Mouse (Mus musculus) forebrain, postnatal 0 days (tissue): ENCODE data around the gene Itprid2. TPM values are rescaled to one million over a fixed set of nuclear protein-coding genes. Genes with fewer than 3 reads are reported as not detected.
"Not testable (repeated sequence)": the region's sequence is repeated elsewhere in the genome, so short reads cannot be mapped to it uniquely, and the experiment has no call there.

Source experiments
- ATAC-seq: fragments of 200-750 bp; cut with Nextera tagmentation; 2 replicates; pipeline ENCODE4 v1.8.0; 2017; ENCODE audit warnings: mild to moderate bottlenecking, moderate library complexity
- DNase-seq: peaks from one replicate; pipeline ENCODE4 v3.0.0-alpha.2; 2015
- H3K27ac ChIP-seq: fragments of 300-500 bp; sonication (generic); 2 replicates; pipeline ENCODE4 v1.5.1; 2014; ENCODE audit warnings: low read depth, mild to moderate bottlenecking, antibody characterized with exemption, low read length, moderate library complexity, mixed read lengths
- H3K27me3 ChIP-seq: fragments of 300-500 bp; sonication (generic); 2 replicates; pipeline ENCODE4 v1.6.1; 2014; ENCODE audit warnings: mild to moderate bottlenecking, low read length, mixed read lengths; ENCODE audit not compliant: insufficient read depth
- H3K36me3 ChIP-seq: fragments of 300-500 bp; sonication (generic); 2 replicates; pipeline ENCODE4 v1.6.1; 2014; ENCODE audit warnings: mild to moderate bottlenecking, moderate library complexity; ENCODE audit not compliant: insufficient read depth
- H3K4me1 ChIP-seq: fragments of 300-500 bp; sonication (generic); 2 replicates; pipeline ENCODE4 v1.6.1; 2014; ENCODE audit warnings: antibody characterized with exemption; ENCODE audit not compliant: insufficient read depth
- H3K4me2 ChIP-seq: fragments of 300-500 bp; sonication (generic); 2 replicates; pipeline ENCODE4 v1.6.1; 2014; ENCODE audit warnings: low read depth, mild to moderate bottlenecking, moderate library complexity
- H3K4me3 ChIP-seq: fragments of 300-500 bp; sonication (generic); 2 replicates; pipeline ENCODE4 v1.5.1; 2014; ENCODE audit warnings: low read depth, low read length, mixed read lengths
- H3K9ac ChIP-seq: fragments of 300-500 bp; sonication (generic); 2 replicates; pipeline ENCODE4 v1.6.1; 2014; ENCODE audit warnings: mild to moderate bottlenecking
- H3K9me3 ChIP-seq: fragments of 300-500 bp; sonication (generic); 2 replicates; pipeline ENCODE4 v1.6.1; 2016; ENCODE audit warnings: low read length
- CTCF ChIP-seq: sonication (generic); IDR thresholded peaks from 2 replicates; pipeline ENCODE4 v1.5.1; 2016; ENCODE audit warnings: antibody characterized with exemption, control low read depth, low read depth
- WGBS: fragments of 180-500 bp; shearing (Covaris S2); extraction: QIAGEN DNeasy Blood & Tissue Kit; methylation state at CpG from one replicate; pipeline ENCODE4 v1.1.7; 2014; 5-methylcytosine and 5-hydroxymethylcytosine counted together
- polyA plus RNA-seq: library from polyadenylated mRNA; unstranded; fragments of >200 nt; fragmentation: Nextera tagmentation; extraction: Ambion mirVana; gene quantifications from 2 replicates; pipeline ENCODE4 v1.2.1, GENCODE M21; 2015
- total RNA-seq: library from RNA; depleted of rRNA; stranded (reverse); fragments of >200 nt; gene quantifications from 2 replicates; pipeline ENCODE4 v1.2.3, GENCODE M21; 2014; rRNA removed

Itprid2 gene
- total RNA-seq (7.2 and 9.7 TPM in 2 replicates), polyA plus RNA-seq (3.0 and 3.7 TPM in 2 replicates)

DNA sequence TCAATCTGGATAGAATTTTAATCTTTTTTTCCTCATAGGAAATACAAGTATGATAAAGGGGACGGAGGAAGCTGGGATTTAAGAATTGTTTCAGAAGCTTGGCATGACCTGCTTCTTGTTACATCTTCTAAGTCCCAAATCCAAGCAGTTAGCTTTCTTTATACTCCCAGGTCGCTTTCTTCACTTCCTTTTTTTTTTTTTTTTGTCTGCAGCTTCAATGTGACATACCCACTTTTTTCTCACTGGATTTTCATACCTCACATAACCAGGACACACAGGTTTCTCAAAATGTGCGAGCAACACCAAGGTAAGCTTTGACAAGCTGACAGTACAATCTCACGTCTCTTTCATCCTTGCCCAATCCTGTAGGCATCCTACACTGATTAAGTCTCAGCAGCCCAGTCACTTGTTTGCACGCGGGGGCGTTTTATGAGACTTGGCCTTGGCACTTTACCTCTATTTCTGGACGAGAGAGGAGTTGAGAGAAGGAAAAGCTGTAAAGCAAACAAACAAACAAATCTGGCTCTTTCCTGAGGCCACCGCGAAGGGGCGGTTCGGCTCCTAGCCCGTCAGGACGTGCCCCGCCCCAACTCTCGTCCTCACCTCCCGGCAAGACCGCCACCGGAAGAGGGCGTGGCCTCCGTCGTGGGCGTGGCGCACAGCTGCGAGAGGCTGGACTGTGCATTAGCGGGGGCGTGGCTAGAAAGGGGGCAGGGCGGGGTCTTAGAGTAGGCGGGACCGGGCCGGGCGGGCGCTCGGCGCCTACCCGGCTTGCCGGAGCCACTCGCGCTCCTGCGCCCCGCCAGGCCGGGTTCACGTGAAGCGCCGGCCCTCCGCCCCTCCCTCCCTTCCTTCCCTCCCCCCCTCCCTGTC is at the start of gene Itprid2:
Itprid2 (plus strand) TSS at position 825 of the 873 bp plus-strand sequence.
- 8% methylated on average over 30 of the region's 46 CpGs for WGBS
- ATAC-seq (peak; percentile 96), DNase-seq (peak; percentile 90)
- Histone ChIP-seq H3K4me1 (peaks cover 3% of the 10 kb centered on the region; the same call in 1 of the 2 replicates), H3K27me3 (no peaks in the 10 kb centered on the region), H3K27ac (peak within 1 kb of the TSS; percentile 80), H3K9me3 (no peaks in the 10 kb centered on the region), H3K9ac (peak within 1 kb of the TSS; percentile 76), H3K4me3 (peak within 1 kb of the TSS; percentile 81), H3K4me2 (peak within 1 kb of the TSS; percentile 88), H3K36me3 (no peaks in the 10 kb centered on the region)
- TF ChIP-seq CTCF, result peak; percentile 36; the same call in 1 of the 2 replicates

DNA sequence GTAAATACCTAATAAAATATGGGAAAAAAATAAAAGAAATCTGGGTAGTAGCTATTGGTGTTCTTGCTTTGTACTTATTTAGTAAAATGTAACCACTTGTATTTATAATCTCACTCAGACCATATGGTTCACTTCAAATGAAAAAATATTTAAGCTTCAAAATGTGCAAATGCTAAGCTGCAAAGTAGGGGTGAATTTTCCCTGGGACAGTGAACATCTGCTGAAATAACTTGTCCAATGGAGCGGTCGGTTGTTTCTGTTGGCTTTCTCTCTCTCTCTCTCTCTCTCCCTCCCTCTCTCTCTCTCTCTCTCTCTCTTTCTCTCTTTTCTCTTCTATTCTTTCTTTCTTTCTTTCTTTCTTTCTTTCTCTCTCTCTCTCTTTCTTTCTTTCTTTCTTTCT is 39.0 kb upstream of the Itprid2 start:
- no peak overlapping the region for H3K4me3 ChIP-seq
- 66% methylated on average over 2 of the region's 2 CpGs for WGBS
- H3K4me2 ChIP-seq, result no peak overlapping the region
- no peak overlapping the region for H3K27ac ChIP-seq
- no peak overlapping the region for H3K9ac ChIP-seq
- H3K27me3 ChIP-seq, result no peaks in the 10 kb centered on the region
- no peak for TF ChIP-seq CTCF
- H3K36me3 ChIP-seq, result no peaks in the 10 kb centered on the region
- no peak for ATAC-seq
- H3K4me1 ChIP-seq, result no peaks in the 10 kb centered on the region
- H3K9me3 ChIP-seq, result no peaks in the 10 kb centered on the region
- DNase-seq, result no peak

DNA sequence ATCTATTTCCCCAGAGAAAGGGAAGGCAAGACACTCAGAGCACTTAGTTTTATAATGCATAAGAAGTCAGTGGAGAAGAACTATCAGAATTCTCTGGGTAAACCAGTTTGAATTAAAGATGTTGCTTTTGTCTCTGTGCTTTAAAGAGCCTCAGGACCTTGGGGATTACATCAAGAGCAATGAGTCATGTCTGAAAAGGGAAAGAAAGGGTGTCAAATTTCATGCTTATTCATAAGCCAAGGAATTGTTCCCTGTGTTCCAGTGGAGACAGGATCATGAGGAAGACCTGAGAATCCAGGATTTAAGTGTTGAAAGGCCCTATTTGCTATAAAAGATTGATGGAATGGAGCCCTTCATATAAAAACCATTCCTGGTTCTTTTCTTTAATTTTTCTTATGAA is 38.1 kb upstream of the Itprid2 start:
- Histone ChIP-seq H3K36me3 (no peaks in the 10 kb centered on the region), H3K4me1 (no peaks in the 10 kb centered on the region), H3K27ac (no peak overlapping the region), H3K9ac (no peak overlapping the region), H3K4me2 (no peak overlapping the region), H3K4me3 (no peak overlapping the region), H3K27me3 (no peaks in the 10 kb centered on the region), H3K9me3 (no peaks in the 10 kb centered on the region)
- DNase-seq, result no peak
- TF ChIP-seq CTCF, result no peak
- ATAC-seq, result no peak

DNA sequence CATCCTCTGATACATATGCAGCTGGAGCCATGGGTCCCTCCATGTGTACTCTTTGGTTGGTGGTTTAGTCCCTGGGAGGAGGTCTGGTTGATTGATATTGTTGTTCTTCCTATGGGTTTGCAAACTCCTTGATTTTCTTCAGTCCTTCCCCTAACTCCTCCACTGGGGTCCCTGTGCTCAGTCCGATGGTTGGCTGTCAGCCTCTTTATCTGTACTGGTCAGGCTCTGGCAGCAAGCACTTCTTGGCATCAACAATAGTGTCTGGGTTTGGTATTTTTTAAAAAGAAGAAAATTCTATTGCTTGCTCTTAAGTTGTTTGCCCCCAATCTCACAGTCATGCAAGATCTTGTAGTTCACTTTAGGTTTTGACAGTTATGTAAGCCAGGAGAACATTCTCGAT is 34.0 kb upstream of the Itprid2 start:
- not testable (repeated sequence) for H3K4me2 ChIP-seq, H3K27ac ChIP-seq, H3K27me3 ChIP-seq, ATAC-seq, H3K4me1 ChIP-seq, H3K4me3 ChIP-seq, H3K9ac ChIP-seq, H3K9me3 ChIP-seq, DNase-seq, H3K36me3 ChIP-seq
- 20% methylated on average over 2 of the region's 2 CpGs for WGBS

DNA sequence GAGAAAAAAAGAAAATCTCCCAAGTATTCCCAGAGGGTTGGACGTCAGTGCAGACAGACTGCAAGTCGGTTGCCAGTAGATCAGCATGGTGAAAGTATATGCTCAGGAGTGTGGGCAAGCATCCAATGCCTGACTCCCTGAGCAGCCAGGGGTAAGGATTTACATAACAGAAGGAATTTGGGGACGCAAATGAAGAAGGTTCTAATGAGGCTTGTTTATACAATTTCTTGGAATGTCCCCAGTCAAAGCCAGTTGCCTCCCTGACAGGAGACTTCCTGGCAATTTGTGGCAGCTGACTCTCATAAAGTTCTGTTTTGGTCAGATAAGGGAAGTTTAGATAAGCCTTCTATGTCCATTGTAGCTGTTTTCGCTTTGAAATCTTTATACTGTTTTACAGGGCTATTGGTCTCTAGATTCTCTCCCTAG is 33.4 kb upstream of the Itprid2 start:
- DNase-seq (no peak), ATAC-seq (no peak)
- no peak overlapping the region for H3K27ac ChIP-seq
- H3K4me2 ChIP-seq, result no peak overlapping the region
- H3K4me1 ChIP-seq, result no peaks in the 10 kb centered on the region
- 14% methylated on average over 4 of the region's 4 CpGs for WGBS
- TF ChIP-seq CTCF, result no peak
- H3K4me3 ChIP-seq, result no peak overlapping the region
- H3K36me3 ChIP-seq, result no peaks in the 10 kb centered on the region
- no peaks in the 10 kb centered on the region for H3K27me3 ChIP-seq
- no peak overlapping the region for H3K9ac ChIP-seq
- no peaks in the 10 kb centered on the region for H3K9me3 ChIP-seq

DNA sequence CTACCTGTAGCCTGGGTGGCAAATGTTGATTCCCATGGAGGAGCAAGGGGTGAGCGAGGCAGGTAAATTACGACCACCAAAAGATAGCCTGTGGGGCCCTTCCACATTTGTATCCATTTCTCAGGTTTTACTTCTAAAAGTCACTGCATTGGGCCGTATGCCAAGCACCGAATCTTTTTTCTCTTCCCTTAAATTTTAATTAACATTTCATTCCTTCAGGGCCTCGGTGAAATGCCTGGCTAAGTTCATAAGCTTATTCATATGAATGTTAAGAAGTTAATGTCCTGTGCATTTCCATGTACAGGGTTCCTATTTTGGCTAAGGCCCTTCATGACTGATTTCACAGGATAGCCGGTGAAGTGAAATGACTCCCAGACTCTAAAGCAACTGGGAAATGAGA is 32.8 kb upstream of the Itprid2 start:
- ATAC-seq, result no peak
- no peak overlapping the region for H3K4me2 ChIP-seq
- 53% methylated on average over 6 of the region's 6 CpGs for WGBS
- DNase-seq, result no peak
- H3K9ac ChIP-seq, result no peak overlapping the region
- H3K36me3 ChIP-seq, result no peaks in the 10 kb centered on the region
- no peaks in the 10 kb centered on the region for H3K9me3 ChIP-seq
- H3K4me3 ChIP-seq, result no peak overlapping the region
- no peaks in the 10 kb centered on the region for H3K27me3 ChIP-seq
- TF ChIP-seq CTCF, result no peak
- H3K27ac ChIP-seq, result no peak overlapping the region
- H3K4me1 ChIP-seq, result no peaks in the 10 kb centered on the region

DNA sequence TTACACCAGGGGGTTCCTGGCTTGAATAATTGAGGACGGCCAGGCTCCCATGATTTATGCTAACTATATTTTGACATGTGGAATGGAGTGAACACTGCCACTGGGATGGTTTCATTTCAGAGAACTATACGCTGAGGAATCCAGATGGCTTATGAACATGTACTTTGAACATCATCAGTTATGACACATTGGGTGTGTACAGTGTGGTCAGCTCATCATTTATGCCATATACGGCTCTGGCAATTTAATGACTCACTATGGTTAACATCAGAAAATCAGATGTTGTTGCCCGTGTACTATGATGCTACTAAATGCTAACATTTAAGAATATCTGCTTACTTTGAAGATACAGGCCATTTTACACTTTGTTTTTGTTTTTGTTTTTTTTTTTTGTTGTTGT is 31.8 kb upstream of the Itprid2 start:
- Histone ChIP-seq H3K4me2 (no peak overlapping the region), H3K36me3 (no peaks in the 10 kb centered on the region), H3K27ac (no peak overlapping the region), H3K27me3 (no peaks in the 10 kb centered on the region), H3K4me1 (no peaks in the 10 kb centered on the region), H3K9me3 (no peaks in the 10 kb centered on the region), H3K9ac (no peak overlapping the region), H3K4me3 (no peak overlapping the region)
- DNase-seq (no peak), ATAC-seq (no peak)
- TF ChIP-seq CTCF, result no peak
- 87% methylated on average over 4 of the region's 4 CpGs for WGBS
